Mouse (Mus musculus) spleen, postnatal 10 days (tissue): Measurements from ENCODE around the gene Nyx.
A peak's percentile ranks its signal among the peaks of the same experiment; 100 is the strongest.
"Not testable (repeated sequence)": the region's sequence is repeated elsewhere in the genome, so short reads cannot be mapped to it uniquely, and the experiment has no call there.

Source experiments
- DNase-seq, 2 experiments: peaks; one replicate each; pipeline ENCODE4 v3.0.0; 2021 to 2022; ENCODE audit warnings: low spot score in 2 of 2

Gene Nyx

GRCm38 (mm10) chrX:13465810-13466209 lies at the start of gene Nyx:
Nyx (plus strand) TSS chrX:13466110.
- DNase-seq: no peak

- DNase-seq: no peak
Observed at GRCm38 (mm10) chrX:13422047-13422446, 43.9 kb upstream of the Nyx start.

- DNase-seq: no peak
Observed at GRCm38 (mm10) chrX:13431421-13431820, 34.5 kb upstream of the Nyx start.

- DNase-seq: not testable (repeated sequence)
Observed at GRCm38 (mm10) chrX:13436042-13436441, 29.9 kb upstream of the Nyx start.

- not testable (repeated sequence) for DNase-seq
Observed at GRCm38 (mm10) chrX:13456544-13456943, 9.4 kb upstream of the Nyx start.

- DNase-seq: no peak
Observed at GRCm38 (mm10) chrX:13458766-13459165, 7.1 kb upstream of the Nyx start.

GRCm38 (mm10) chrX:13461266-13462261 lies 4.3 kb upstream of the Nyx start:
- DNase-seq: peak; percentile 85 to 90

- no peak for DNase-seq
Observed at GRCm38 (mm10) chrX:13462982-13463517, 2.9 kb upstream of the Nyx start.

GRCm38 (mm10) chrX:13466681-13467080 lies 771 bp downstream of the Nyx start:
- no peak for DNase-seq

- DNase-seq: no peak
Observed at GRCm38 (mm10) chrX:13467121-13467571, 1.2 kb downstream of the Nyx start.

- DNase-seq: no peak
Observed at GRCm38 (mm10) chrX:13469160-13470116, 3.5 kb downstream of the Nyx start.

GRCm38 (mm10) chrX:13471925-13472324 lies 6.0 kb downstream of the Nyx start:
- DNase-seq: no peak

- no peak for DNase-seq
Observed at GRCm38 (mm10) chrX:13472751-13473225, 6.9 kb downstream of the Nyx start.

- no peak for DNase-seq
Observed at GRCm38 (mm10) chrX:13475382-13475781, 9.5 kb downstream of the Nyx start.

GRCm38 (mm10) chrX:13477596-13477995 lies 11.7 kb downstream of the Nyx start:
- DNase-seq: no peak

GRCm38 (mm10) chrX:13478298-13478697 lies 12.4 kb downstream of the Nyx start:
- DNase-seq: no peak

- no peak for DNase-seq
Observed at GRCm38 (mm10) chrX:13479570-13479969, 13.7 kb downstream of the Nyx start.

- no peak for DNase-seq
Observed at GRCm38 (mm10) chrX:13482576-13482975, 16.7 kb downstream of the Nyx start.

GRCm38 (mm10) chrX:13484447-13484846 lies 18.5 kb downstream of the Nyx start:
- no peak for DNase-seq

GRCm38 (mm10) chrX:13489001-13489400 lies 23.1 kb downstream of the Nyx start:
- no peak for DNase-seq

GRCm38 (mm10) chrX:13489761-13490160 lies 23.9 kb downstream of the Nyx start:
- no peak for DNase-seq

- DNase-seq: no peak
Observed at GRCm38 (mm10) chrX:13490941-13491340, 25.0 kb downstream of the Nyx start.
